Mouse (Mus musculus): Measurements from ENCODE around the gene Rhox2f. TPM values are rescaled to one million over a fixed set of nuclear protein-coding genes. Genes with fewer than 3 reads are reported as not detected.
"Not testable (repeated sequence)": the region's sequence is repeated elsewhere in the genome, so short reads cannot be mapped to it uniquely, and the experiment has no call there.

Rhox2f gene
- not detected in 2 replicates for polyA plus RNA-seq (2012; ENCODE audit: insufficient read depth, insufficient read length, low replicate concordance, missing spikeins)

DNA sequence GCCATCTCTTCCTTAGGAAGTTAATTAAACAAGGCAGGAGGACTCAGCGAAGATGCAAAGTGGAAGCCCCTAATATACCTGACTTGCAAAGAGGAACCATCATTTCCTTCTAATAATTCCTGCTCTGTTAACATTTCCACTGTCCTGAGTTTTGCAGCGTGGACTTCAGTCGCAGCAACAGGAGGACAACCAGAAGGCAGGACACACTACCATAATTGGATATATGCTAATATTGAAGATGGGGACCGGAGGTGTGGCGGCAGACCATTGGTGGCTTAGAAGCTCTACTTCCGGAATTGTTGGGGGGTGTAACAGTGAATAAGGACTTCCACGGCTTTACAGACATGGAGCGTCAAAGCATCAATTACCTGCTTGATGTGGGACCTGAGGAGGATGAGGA is at the start of gene Rhox2f:
Gene Rhox2f (plus strand): TSS at position 301 of the 400 bp plus-strand sequence.
- H3K4me3 ChIP-seq (ENCODE audit: insufficient read depth, low read depth, low read length); H3K27ac ChIP-seq (ENCODE audit: insufficient read depth, low read depth, low read length); H3K4me1 ChIP-seq (ENCODE audit: control insufficient read depth, insufficient read depth, low read length): not testable (repeated sequence)
- WGBS: 97% methylated on average over 8 of the region's 8 CpGs

DNA sequence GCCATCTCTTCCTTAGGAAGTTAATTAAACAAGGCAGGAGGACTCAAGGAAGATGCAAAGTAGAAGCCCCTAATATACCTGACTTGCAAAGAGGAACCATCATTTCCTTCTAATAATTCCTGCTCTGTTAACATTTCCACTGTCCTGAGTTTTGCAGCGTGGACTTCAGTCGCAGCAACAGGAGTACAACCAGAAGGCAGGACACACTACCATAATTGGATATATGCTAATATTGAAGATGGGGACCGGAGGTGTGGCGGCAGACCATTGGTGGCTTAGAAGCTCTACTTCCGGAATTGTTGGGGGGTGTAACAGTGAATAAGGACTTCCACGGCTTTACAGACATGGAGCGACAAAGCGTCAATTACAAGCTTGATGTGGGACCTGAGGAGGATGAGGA is 41.1 kb upstream of the Rhox2f start, which contains the start of gene Rhox2e:
Gene Rhox2e (plus strand): TSS at position 301 of the 400 bp plus-strand sequence.
- H3K27ac ChIP-seq (ENCODE audit: insufficient read depth, low read depth, low read length); H3K4me3 ChIP-seq (ENCODE audit: insufficient read depth, low read depth, low read length); H3K4me1 ChIP-seq (ENCODE audit: control insufficient read depth, insufficient read depth, low read length): not testable (repeated sequence)
- WGBS: 93% methylated on average over 2 of the region's 8 CpGs

- 89% methylated on average over 1 of the region's 4 CpGs for WGBS
- H3K4me3 ChIP-seq (ENCODE audit: insufficient read depth, low read depth, low read length); H3K27ac ChIP-seq (ENCODE audit: insufficient read depth, low read depth, low read length); H3K4me1 ChIP-seq (ENCODE audit: control insufficient read depth, insufficient read depth, low read length): not testable (repeated sequence)
Observed at GRCm38 (mm10) chrX:37541719-37542118, 29.5 kb upstream of the Rhox2f start, which contains the start of gene Rhox3e. TSS of gene Rhox3e (plus strand) at chrX:37542019.

- not testable (repeated sequence) for H3K4me3 ChIP-seq (ENCODE audit: insufficient read depth, low read depth, low read length); H3K27ac ChIP-seq (ENCODE audit: insufficient read depth, low read depth, low read length); H3K4me1 ChIP-seq (ENCODE audit: control insufficient read depth, insufficient read depth, low read length)
- WGBS: 93% methylated on average over 10 of the region's 18 CpGs
Observed at GRCm38 (mm10) chrX:37557112-37557511, 14.1 kb upstream of the Rhox2f start, which contains the start of gene Rhox4e. TSS of gene Rhox4e (plus strand) at chrX:37557412.

DNA sequence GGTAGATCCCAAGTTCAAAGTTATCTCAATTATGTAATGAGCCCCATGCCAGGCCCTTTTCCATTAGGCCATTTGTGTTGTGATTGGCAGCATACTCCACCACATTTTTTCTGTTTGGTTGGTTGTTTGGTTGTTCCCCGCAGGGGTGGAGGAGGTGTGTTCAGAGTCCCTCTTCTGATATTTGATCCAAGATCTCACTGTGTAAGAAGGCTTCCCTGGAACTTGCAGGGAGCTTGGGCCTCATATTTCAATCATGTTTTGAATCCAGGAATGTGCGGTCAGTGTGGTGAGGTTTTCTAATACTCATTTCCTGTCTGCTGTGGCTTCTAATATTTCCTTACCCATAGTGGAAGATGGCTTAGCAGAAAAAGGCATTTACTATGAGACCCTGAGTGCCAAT is 1.4 kb downstream of the Rhox2f start:
- 44% methylated on average over 2 of the region's 2 CpGs for WGBS
- not testable (repeated sequence) for H3K4me3 ChIP-seq (ENCODE audit: insufficient read depth, low read depth, low read length); H3K4me1 ChIP-seq (ENCODE audit: control insufficient read depth, insufficient read depth, low read length); H3K27ac ChIP-seq (ENCODE audit: insufficient read depth, low read depth, low read length)

DNA sequence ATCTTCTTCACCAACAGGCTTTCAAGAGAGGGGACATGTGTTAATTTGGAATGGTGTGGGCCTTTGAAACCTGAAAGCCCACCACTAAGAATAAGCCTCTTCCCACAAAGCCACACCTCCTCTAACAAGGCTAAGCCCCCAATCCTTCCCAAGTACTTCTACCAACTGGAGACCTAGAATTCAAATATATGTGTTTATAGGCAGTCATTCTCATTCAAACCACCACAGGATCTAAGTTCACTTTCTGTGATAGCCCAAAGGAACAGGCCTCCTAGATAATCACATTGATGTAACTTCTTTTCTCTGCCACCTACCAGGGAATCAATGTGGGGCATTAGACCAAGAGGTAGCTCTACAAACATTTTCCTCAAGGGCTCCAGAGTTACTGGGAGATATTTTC is 9.5 kb downstream of the Rhox2f start, which contains the start of gene Rhox3f:
Gene Rhox3f (plus strand): TSS at position 301 of the 400 bp plus-strand sequence.
- not testable (repeated sequence) for H3K4me3 ChIP-seq (ENCODE audit: insufficient read depth, low read depth, low read length); H3K27ac ChIP-seq (ENCODE audit: insufficient read depth, low read depth, low read length); H3K4me1 ChIP-seq (ENCODE audit: control insufficient read depth, insufficient read depth, low read length)

DNA sequence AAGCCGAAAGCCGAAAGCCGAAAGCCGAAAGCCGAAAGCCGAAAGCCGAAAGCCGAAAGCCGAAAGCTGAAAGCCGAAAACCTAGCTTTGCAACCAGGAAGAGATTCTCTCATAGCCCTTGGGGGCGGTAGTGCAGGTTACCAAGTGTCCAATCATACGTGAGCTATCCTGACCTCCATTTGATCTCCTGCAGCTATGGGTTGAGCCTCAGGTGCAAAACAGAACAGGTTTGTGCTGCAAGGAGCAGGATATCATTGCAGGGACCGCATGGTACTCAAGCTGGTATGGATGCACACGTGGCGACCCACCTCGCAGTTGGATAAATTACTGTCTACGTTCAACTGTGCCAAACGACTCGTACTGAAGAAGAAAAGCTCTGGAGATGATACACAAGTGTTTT is 36.4 kb downstream of the Rhox2f start, which contains the start of gene Rhox4f:
Gene Rhox4f (minus strand): TSS at position 101 of the 400 bp plus-strand sequence.
- H3K27ac ChIP-seq (ENCODE audit: insufficient read depth, low read depth, low read length); H3K4me3 ChIP-seq (ENCODE audit: insufficient read depth, low read depth, low read length); H3K4me1 ChIP-seq (ENCODE audit: control insufficient read depth, insufficient read depth, low read length): not testable (repeated sequence)
- 95% methylated on average over 17 of the region's 19 CpGs for WGBS

Other genes starting within 250 kb of the Rhox2f start
- gene Rhox3a2, start 191.4 kb upstream of the Rhox2f start, polyA plus RNA-seq (2012; ENCODE audit: insufficient read depth, insufficient read length, low replicate concordance, missing spikeins): not detected in 2 replicates
- not detected in 2 replicates for gene Rhox4a2, start 180.6 kb upstream of the Rhox2f start, polyA plus RNA-seq (2012; ENCODE audit: insufficient read depth, insufficient read length, low replicate concordance, missing spikeins)
- not detected in 2 replicates for gene Rhox2b, start 159.3 kb upstream of the Rhox2f start, polyA plus RNA-seq (2012; ENCODE audit: insufficient read depth, insufficient read length, low replicate concordance, missing spikeins)
- gene Rhox4b, start 138.9 kb upstream of the Rhox2f start, polyA plus RNA-seq (2012; ENCODE audit: insufficient read depth, insufficient read length, low replicate concordance, missing spikeins): not detected in 2 replicates
- not detected in 2 replicates for gene Rhox2c, start 117.7 kb upstream of the Rhox2f start, polyA plus RNA-seq (2012; ENCODE audit: insufficient read depth, insufficient read length, low replicate concordance, missing spikeins)
- not detected in 2 replicates for gene Rhox3c, start 112.8 kb upstream of the Rhox2f start, polyA plus RNA-seq (2012; ENCODE audit: insufficient read depth, insufficient read length, low replicate concordance, missing spikeins)
- not detected in 2 replicates for gene Rhox4c, start 91.1 kb upstream of the Rhox2f start, polyA plus RNA-seq (2012; ENCODE audit: insufficient read depth, insufficient read length, low replicate concordance, missing spikeins)
- gene Rhox2d, start 78.0 kb upstream of the Rhox2f start, polyA plus RNA-seq (2012; ENCODE audit: insufficient read depth, insufficient read length, low replicate concordance, missing spikeins): not detected in 2 replicates
- gene Rhox4d, start 57.0 kb upstream of the Rhox2f start, polyA plus RNA-seq (2012; ENCODE audit: insufficient read depth, insufficient read length, low replicate concordance, missing spikeins): not detected in 2 replicates
- not detected in 2 replicates for gene Rhox2e, start 41.0 kb upstream of the Rhox2f start, polyA plus RNA-seq (2012; ENCODE audit: insufficient read depth, insufficient read length, low replicate concordance, missing spikeins)
- not detected in 2 replicates for gene Rhox3e, start 29.4 kb upstream of the Rhox2f start, polyA plus RNA-seq (2012; ENCODE audit: insufficient read depth, insufficient read length, low replicate concordance, missing spikeins)
- gene Rhox4e, start 14.0 kb upstream of the Rhox2f start, polyA plus RNA-seq (2012; ENCODE audit: insufficient read depth, insufficient read length, low replicate concordance, missing spikeins): not detected in 2 replicates
- not detected in 2 replicates for gene Rhox3f, start 9.6 kb downstream of the Rhox2f start, polyA plus RNA-seq (2012; ENCODE audit: insufficient read depth, insufficient read length, low replicate concordance, missing spikeins)
- not detected in 2 replicates for gene Rhox4f, start 36.3 kb downstream of the Rhox2f start, polyA plus RNA-seq (2012; ENCODE audit: insufficient read depth, insufficient read length, low replicate concordance, missing spikeins)
- gene Rhox3g, start 57.2 kb downstream of the Rhox2f start, polyA plus RNA-seq (2012; ENCODE audit: insufficient read depth, insufficient read length, low replicate concordance, missing spikeins): not detected in 2 replicates
- gene Rhox2g, start 72.1 kb downstream of the Rhox2f start, polyA plus RNA-seq (2012; ENCODE audit: insufficient read depth, insufficient read length, low replicate concordance, missing spikeins): not detected in 2 replicates
- not detected in 2 replicates for gene Rhox4g, start 79.9 kb downstream of the Rhox2f start, polyA plus RNA-seq (2012; ENCODE audit: insufficient read depth, insufficient read length, low replicate concordance, missing spikeins)
- not detected in 2 replicates for gene Rhox3h, start 97.4 kb downstream of the Rhox2f start, polyA plus RNA-seq (2012; ENCODE audit: insufficient read depth, insufficient read length, low replicate concordance, missing spikeins)
- not detected in 2 replicates for gene Rhox2h, start 101.9 kb downstream of the Rhox2f start, polyA plus RNA-seq (2012; ENCODE audit: insufficient read depth, insufficient read length, low replicate concordance, missing spikeins)
- not detected in 2 replicates for gene Rhox5, start 233.4 kb downstream of the Rhox2f start, polyA plus RNA-seq (2012; ENCODE audit: insufficient read depth, insufficient read length, low replicate concordance, missing spikeins)

Measured in olfactory bulb, adult 2 months (tissue).